Comparison of ENCODE assay signal across 21 mouse cellular contexts in the genomic region with DNA sequence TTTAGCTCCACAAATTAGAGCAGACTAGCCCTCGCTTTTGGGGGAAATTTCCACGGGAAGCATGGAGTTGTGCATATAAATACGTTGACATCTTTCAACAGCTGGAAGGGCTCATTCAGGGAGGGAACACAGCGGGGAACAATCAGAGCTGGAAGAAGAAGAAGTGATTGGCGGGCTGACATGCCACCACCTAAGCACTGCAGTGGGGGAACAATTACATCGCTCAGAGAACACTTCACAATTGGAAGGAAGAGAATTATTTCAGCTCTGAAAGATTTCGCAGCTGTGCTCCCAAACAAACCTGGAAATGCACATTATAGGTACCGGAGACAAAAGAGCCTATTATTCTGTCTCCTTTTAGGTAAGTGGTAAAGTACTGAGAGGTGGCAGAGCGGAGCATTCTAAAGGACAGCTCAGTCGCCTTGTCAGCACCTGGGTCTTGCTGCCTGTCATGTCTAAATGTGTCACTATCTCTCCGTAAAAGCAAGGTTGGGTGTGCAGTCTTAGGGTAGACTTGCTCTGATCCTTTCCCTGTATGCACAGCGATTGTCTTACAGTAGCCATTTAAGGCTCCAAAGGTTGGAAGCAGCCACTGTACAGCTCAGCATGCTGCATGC.
DNase-seq lines count a peak whose midpoint lies in the region; ATAC-seq lines count a peak whose summit lies in the region.
"Had no signal": no experiment of that assay in that cellular context is flagged by ENCODE, and none has a peak within 500 bp of the region (broad histone marks: within the 10 kb centered on the region; RNA-seq: fewer than 3 reads in every experiment).

No protein-coding gene starts in this region.

- no peak for ATAC-seq in heart, embryonic 13.5 days (ENCODE audit: extremely low read depth, insufficient number of reproducible peaks, low FRiP score, low TSS enrichment)
- peak; percentile 67; the same call in 1 of the 2 replicates for ATAC-seq in midbrain, embryonic 16.5 days
- ATAC-seq in midbrain, embryonic 13.5 days: no peak
- ATAC-seq in forebrain, embryonic 15.5 days (replicated peaks): peak; percentile 57
- no peak for ATAC-seq in inflammation-experienced regulatory T-cells, adult 6 months
- ATAC-seq: activated CD4-positive, CD25-positive, alpha-beta regulatory T cell, adult 4 months had no signal

- no peaks in the 10 kb centered on the region; the same call in 1 of the 2 replicates for H3K9me3 ChIP-seq in heart, embryonic 13.5 days
- no peaks in the 10 kb centered on the region for H3K9me3 ChIP-seq in midbrain, embryonic 16.5 days (replicated peaks; ENCODE audit: control insufficient read depth, low read length, poor library complexity, severe bottlenecking)
- no peaks in the 10 kb centered on the region for H3K9me3 ChIP-seq in midbrain, embryonic 13.5 days
- H3K9me3 ChIP-seq in forebrain, embryonic 15.5 days: peaks cover 4% of the 10 kb centered on the region; the same call in 1 of the 2 replicates
- H3K9me3 ChIP-seq: heart, embryonic 15.5 days; limb, embryonic 15.5 days; midbrain, embryonic 12.5 days had no signal

- intact Hi-C loops in heart, postnatal 14 days (cut with DNase I): no loop called here

- H3K36me3 ChIP-seq in heart, embryonic 13.5 days: no peaks in the 10 kb centered on the region
- H3K36me3 ChIP-seq in midbrain, embryonic 16.5 days (ENCODE audit: control insufficient read depth, insufficient read depth, low read length): no peaks in the 10 kb centered on the region
- H3K36me3 ChIP-seq in midbrain, embryonic 13.5 days: no peaks in the 10 kb centered on the region
- no peaks in the 10 kb centered on the region for H3K36me3 ChIP-seq in forebrain, embryonic 15.5 days
- H3K36me3 ChIP-seq: heart, embryonic 15.5 days; limb, embryonic 15.5 days; midbrain, embryonic 12.5 days had no signal

- H3K4me1 ChIP-seq in heart, embryonic 13.5 days: no peaks in the 10 kb centered on the region
- H3K4me1 ChIP-seq in midbrain, embryonic 16.5 days (ENCODE audit: control insufficient read depth, insufficient read depth, low read length): no peaks in the 10 kb centered on the region
- H3K4me1 ChIP-seq in midbrain, embryonic 13.5 days (replicated peaks): no peaks in the 10 kb centered on the region
- H3K4me1 ChIP-seq in forebrain, embryonic 15.5 days: no peaks in the 10 kb centered on the region
- H3K4me1 ChIP-seq: heart, embryonic 15.5 days; limb, embryonic 15.5 days; midbrain, embryonic 12.5 days had no signal

- no peak overlapping the region for H3K4me3 ChIP-seq in heart, embryonic 13.5 days
- no peak overlapping the region for H3K4me3 ChIP-seq in midbrain, embryonic 16.5 days (ENCODE audit: low read depth, low read length)
- no peak overlapping the region for H3K4me3 ChIP-seq in midbrain, embryonic 13.5 days (replicated peaks)
- no peak overlapping the region for H3K4me3 ChIP-seq in forebrain, embryonic 15.5 days
- H3K4me3 ChIP-seq: erythroblast, embryonic 14.5 days; heart, embryonic 15.5 days; limb, embryonic 15.5 days; midbrain, embryonic 12.5 days had no signal

- H3K9ac ChIP-seq in heart, embryonic 13.5 days: no peak overlapping the region
- H3K9ac ChIP-seq in midbrain, embryonic 16.5 days (ENCODE audit: low read depth, low read length): no peak overlapping the region
- no peak overlapping the region for H3K9ac ChIP-seq in midbrain, embryonic 13.5 days (replicated peaks)
- H3K9ac ChIP-seq in forebrain, embryonic 15.5 days (replicated peaks): no peak overlapping the region
- H3K9ac ChIP-seq: heart, embryonic 15.5 days; limb, embryonic 15.5 days; midbrain, embryonic 12.5 days had no signal

- 52% methylated on average over 12 of the region's 12 CpGs for WGBS in heart, embryonic 13.5 days
- 57% methylated on average over 12 of the region's 12 CpGs for WGBS in midbrain, embryonic 16.5 days
- 58% methylated on average over 12 of the region's 12 CpGs for WGBS in midbrain, embryonic 13.5 days
- WGBS in forebrain, embryonic 15.5 days: 49% methylated on average over 12 of the region's 12 CpGs

- H3K27ac ChIP-seq in heart, embryonic 13.5 days (replicated peaks): no peak overlapping the region
- H3K27ac ChIP-seq in midbrain, embryonic 16.5 days (ENCODE audit: low read length): peak overlapping the region; percentile 45
- H3K27ac ChIP-seq in midbrain, embryonic 13.5 days: no peak overlapping the region
- H3K27ac ChIP-seq in forebrain, embryonic 15.5 days (replicated peaks): peak overlapping the region; percentile 80
- H3K27ac ChIP-seq: heart, embryonic 15.5 days; limb, embryonic 15.5 days; midbrain, embryonic 12.5 days had no signal

- no peak for DNase-seq in heart, postnatal 14 days
- DNase-seq in retina, embryonic 14.5 days (ENCODE audit: low spot score): no peak
- DNase-seq: adrenal gland, postnatal 14 days; B cell, adult 2 months; cerebellum, adult 8-10 months; kidney, adult 8-10 months; kidney, postnatal 4 days; lung, adult 18-20 months; lung, postnatal 4 days; right cerebral cortex, postnatal 4 days; thymus, postnatal 25 days had no signal

- H3K4me2 ChIP-seq in heart, embryonic 13.5 days: peak overlapping the region; percentile 18; the same call in 1 of the 2 replicates
- no peak overlapping the region for H3K4me2 ChIP-seq in midbrain, embryonic 16.5 days (ENCODE audit: low read length)
- H3K4me2 ChIP-seq in midbrain, embryonic 13.5 days (replicated peaks): no peak overlapping the region
- no peak overlapping the region for H3K4me2 ChIP-seq in forebrain, embryonic 15.5 days (replicated peaks)
- H3K4me2 ChIP-seq: heart, embryonic 15.5 days; limb, embryonic 15.5 days; midbrain, embryonic 12.5 days had no signal

- no peaks in the 10 kb centered on the region for H3K27me3 ChIP-seq in heart, embryonic 13.5 days (replicated peaks)
- H3K27me3 ChIP-seq in midbrain, embryonic 16.5 days (ENCODE audit: control insufficient read depth, insufficient read depth, low read depth, low read length): no peaks in the 10 kb centered on the region
- no peaks in the 10 kb centered on the region for H3K27me3 ChIP-seq in midbrain, embryonic 13.5 days
- H3K27me3 ChIP-seq in forebrain, embryonic 15.5 days: no peaks in the 10 kb centered on the region
- H3K27me3 ChIP-seq: heart, embryonic 15.5 days; limb, embryonic 15.5 days; midbrain, embryonic 12.5 days had no signal

Comparison
In these comparisons a context has a peak if more than half of its experiments do, and no peak if none do; other contexts are left out.
1. ATAC-seq: peak in midbrain, embryonic 16.5 days (single experiment) and forebrain, embryonic 15.5 days (single experiment); none in heart, embryonic 13.5 days (single experiment), midbrain, embryonic 13.5 days (single experiment) and inflammation-experienced regulatory T-cells, adult 6 months (single experiment).
2. H3K27ac ChIP-seq: peak in midbrain, embryonic 16.5 days (single experiment) and forebrain, embryonic 15.5 days (single experiment); none in heart, embryonic 13.5 days (single experiment) and midbrain, embryonic 13.5 days (single experiment).